Mouse (Mus musculus) ES-E14 (cell line): Measurements from ENCODE around the gene Crybg2.

Experiments used
- CHD2 ChIP-seq: IDR thresholded peaks from 2 replicates; pipeline ENCODE4 v1.6.1; 2014; ENCODE audit warnings: mild to moderate bottlenecking, low read depth, low read length, inconsistent platforms
- MAFK ChIP-seq: IDR thresholded peaks from 2 replicates; pipeline ENCODE4 v1.6.1; 2014; ENCODE audit warnings: mild to moderate bottlenecking, low read depth, low read length, inconsistent platforms; ENCODE audit not compliant: insufficient read depth
- ZC3H11A ChIP-seq: IDR thresholded peaks from 2 replicates; pipeline ENCODE4 v1.6.1; 2012; ENCODE audit warnings: low read depth, mild to moderate bottlenecking, inconsistent platforms, low read length, borderline replicate concordance

GRCm38 (mm10) chr4:134100245-134100644 lies 39.6 kb downstream of the Crybg2 start:
- no peak for TF ChIP-seq CHD2
- TF ChIP-seq MAFK = no peak
- TF ChIP-seq ZC3H11A = no peak
